Mouse (Mus musculus) common myeloid progenitor, adult 5-6 weeks (primary cell): ENCODE data around the gene Bloc1s4. TPM values are rescaled to one million over a fixed set of nuclear protein-coding genes. Genes with fewer than 3 reads are reported as not detected.
A peak's percentile ranks its signal among the peaks of the same experiment; 100 is the strongest.

Experiments used
- ATAC-seq: replicated peaks from 2 replicates; pipeline ENCODE4 v1.8.0; 2016; ENCODE audit warnings: low read depth, mild to moderate bottlenecking, moderate TSS enrichment, inconsistent platforms; ENCODE audit not compliant: poor library complexity, severe bottlenecking
- total RNA-seq: library from RNA; stranded (forward); fragments of 200-1000, 187-1606 nt; gene quantifications from 2 replicates; pipeline ENCODE4 v1.2.3, GENCODE M21; 2017

Bloc1s4 gene
- total RNA-seq, 1 experiment from 2014 or later, result 18.3 TPM

DNA sequence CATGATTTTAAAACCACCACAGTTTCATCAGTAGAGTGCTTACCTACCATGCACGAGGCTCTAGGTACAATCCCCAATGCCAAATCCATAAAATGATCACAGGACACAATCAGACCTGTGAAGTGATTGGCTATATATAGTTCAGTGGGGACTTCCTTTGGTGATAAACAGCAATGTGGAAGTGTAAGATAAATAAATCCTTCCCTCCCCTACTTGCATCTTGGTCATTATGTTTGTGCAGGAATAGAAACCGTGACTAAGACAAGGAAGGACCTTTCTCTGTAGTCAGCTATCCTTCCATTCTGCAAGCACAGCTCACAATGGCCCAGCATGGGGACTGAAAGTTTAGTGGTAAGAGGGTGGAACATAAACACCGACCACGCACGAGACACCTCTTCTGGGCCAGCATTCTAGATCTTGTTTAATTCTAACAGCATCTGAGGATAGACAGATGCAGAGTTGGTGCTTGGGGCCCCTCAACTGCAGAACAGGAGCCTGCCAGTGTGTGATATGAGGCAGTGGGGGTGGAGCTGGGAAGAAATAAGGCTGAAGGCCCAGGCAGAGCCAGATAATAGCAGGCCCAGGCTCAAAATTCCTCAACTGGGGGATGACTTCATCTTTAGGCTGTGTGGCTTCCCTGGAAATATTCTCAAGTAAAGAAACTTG is 27.6 kb downstream of the Bloc1s4 start:
- peak; percentile 70 for ATAC-seq

DNA sequence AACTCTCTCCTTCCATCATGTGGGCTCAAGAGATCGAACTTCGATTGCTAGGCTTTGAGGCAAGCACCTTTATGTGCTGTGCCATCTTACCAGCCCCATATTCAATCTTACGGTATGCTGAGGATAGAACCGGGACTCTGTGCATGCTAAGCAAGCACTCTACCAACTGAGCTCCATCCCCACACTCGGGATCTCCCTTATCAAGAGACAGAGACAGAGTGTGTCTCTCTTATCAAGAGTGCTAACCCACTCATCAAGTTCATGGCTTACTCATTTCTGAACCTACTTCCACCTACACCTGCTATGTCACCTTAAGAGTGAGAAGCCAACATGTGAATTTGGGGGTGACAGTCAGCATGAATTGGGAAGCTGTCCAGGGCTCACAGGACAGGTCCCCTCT is 28.2 kb downstream of the Bloc1s4 start:
- no peak for ATAC-seq

DNA sequence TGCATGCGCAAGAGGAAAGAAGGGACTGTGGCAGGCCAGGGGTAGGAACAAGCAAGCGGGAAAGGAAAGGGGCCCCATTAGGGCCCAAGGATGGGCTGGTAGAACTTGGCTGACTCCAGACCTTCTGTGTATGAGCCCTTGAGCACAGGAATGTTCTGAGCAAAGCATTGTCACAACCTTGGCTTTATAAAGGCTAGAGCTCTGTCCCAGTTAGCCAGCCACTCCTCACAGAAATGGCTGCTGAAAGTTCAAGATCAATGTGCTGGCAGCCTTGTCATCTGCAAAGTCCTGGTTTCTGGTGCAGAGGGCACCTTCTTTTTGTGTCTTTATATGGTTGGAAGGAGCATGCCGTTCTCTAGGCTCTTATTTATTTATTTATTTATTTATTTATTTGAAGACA is 28.8 kb downstream of the Bloc1s4 start:
- ATAC-seq, result no peak

DNA sequence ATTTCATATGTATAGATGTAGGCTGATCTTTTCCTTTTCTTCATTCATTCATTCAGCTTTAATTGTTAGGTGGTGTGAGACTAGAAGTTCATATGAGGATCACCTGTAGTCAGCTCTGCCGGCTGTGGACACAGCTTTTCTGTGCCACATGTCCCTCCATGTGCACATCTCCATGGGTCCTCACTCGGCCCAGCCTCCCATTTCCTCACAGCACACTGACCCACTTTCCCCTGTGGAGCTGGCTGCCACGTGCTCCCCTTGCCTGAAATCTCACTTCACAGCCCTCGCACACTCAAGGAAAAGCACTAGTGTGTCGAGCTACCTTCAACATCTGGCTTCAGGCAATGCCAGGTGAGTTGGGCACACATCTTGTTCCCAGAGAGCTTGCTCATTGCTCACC is 29.3 kb downstream of the Bloc1s4 start:
- no peak for ATAC-seq

- no peak for ATAC-seq
Observed at GRCm38 (mm10) chr5:36717889-36718288, 30.6 kb downstream of the Bloc1s4 start.

DNA sequence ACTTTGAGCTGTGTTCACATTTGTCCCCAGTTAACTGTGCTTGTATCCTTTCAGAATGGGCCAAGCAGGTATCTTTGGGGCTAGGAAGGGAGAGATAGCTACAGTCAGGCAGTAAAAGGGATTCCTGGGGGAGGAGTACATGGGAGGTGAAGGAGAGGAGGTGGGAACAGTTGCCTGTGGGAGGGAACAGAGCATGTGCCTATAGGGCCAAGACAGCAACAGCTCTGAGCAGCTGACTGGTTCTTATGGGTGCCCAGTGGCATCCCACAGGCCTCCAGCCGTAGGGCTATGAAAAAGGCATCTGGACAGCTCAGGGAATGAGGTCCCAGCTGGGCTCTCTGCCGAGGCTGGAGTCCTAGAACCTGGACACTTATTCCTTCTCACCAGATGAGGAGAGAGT is 31.6 kb downstream of the Bloc1s4 start:
- no peak for ATAC-seq

DNA sequence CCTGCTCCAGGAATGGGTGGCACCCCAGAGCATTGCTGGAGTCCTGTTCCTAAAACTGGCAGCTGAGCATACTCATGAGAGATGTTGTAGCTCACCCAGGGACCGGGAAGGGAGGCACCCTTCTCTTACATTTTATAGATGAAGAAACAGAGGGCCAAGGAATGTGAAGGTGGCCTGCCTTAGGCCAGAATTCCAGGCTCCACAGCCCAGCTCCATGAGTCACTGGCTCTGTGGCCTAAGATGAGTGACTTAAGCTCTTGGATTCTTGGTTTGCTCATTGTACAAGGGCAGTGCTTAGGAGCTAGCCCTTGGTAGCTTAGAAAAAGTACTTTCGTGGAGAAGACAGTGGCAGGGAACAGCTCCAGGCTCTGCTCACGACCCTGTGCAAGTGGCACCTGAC is 33.6 kb downstream of the Bloc1s4 start:
- ATAC-seq, result no peak

GRCm38 (mm10) chr5:36713693-36714092 is 34.8 kb downstream of the Bloc1s4 start:
- ATAC-seq, result no peak

DNA sequence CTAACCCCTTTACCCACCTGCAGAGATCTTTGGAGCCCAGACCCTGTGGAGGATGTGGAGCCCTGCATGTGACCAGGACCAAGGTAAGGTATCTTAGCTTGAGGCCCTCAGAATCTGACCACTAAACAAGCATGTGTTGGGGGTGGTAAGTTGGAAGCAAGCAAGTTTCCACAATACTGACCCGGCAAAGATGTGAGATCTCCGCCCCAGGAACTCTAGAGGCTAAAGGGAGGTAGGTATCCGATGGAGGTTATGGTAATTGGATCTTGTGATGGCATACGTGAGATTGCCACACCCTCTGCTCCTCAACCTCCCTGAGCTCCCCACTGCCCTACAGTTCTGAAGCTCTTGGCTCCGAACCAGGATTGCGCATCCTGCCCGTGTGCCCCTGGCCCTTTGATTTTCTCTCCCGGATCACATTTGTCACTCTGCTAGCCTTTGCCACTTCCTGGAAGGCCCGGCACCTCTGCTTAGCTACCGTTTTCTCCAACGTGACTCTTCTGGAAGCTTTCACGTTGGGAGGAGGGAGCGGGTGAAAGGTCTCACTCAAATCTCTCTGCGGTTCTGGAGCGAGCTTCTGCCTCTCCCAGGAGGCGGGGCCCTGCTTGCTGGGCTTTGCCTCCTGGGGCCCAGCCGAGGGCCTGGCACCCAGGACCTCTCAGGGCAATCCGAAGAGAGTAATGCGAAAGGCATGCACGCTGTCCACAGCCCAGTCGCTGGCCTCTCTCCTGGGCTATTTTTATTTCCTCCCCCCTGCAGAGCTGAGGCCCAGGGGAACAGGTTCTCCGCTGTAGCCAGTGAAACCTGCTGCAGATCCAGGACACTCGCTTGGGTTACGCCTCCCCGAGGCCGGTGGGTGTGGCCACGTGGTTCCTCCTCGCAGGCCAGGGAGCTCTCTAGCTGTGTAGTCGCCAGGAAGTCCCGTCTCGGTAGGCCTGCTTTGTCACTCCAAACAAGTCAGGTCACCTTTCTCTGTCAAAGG is 35.6 kb downstream of the Bloc1s4 start:
- ATAC-seq, result peak; percentile 96

DNA sequence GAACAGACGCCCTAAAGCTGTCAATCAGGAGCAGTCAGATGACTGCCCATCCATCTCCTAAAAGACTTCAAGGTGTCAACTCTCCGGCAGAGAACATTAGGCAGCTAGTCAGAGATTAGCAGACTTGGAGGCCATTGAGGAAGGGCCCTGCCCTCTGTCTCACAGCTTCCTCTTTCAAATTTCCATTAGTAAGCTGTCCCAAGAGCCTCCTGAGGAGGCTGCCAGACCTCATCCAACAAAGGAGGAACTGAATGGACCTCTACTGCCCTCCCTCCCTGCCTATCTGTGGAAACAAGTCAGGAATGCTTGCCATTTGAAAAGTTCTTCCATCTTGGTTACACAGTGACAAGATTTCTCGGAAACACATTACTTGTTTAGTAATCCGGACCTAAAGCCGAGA is 36.6 kb downstream of the Bloc1s4 start:
- peak; percentile 75 for ATAC-seq

- peak; percentile 29; the same call in 1 of the 2 replicates for ATAC-seq
Observed at GRCm38 (mm10) chr5:36705792-36706191, 42.7 kb downstream of the Bloc1s4 start.

- ATAC-seq, result no peak
Observed at GRCm38 (mm10) chr5:36705390-36705789, 43.1 kb downstream of the Bloc1s4 start.

DNA sequence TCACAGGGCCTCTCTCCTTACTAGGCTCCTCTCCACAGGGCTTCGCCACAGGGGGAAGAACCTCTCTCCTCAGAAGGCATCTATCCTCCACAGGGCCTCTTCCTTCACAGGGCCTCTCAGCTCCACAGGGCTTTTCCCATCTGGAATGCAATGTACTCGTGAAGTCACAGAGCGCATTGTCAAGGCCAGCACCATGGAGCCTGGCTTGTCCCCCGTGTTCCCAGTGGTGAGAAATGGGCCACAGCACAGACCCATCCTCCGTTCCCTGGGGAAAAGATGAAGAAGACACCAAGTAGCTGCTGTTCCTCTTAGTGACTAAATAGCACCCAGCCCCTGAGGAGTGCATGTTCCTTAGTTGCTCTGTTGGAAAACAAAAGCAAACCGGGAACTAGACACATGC is 43.8 kb downstream of the Bloc1s4 start:
- ATAC-seq, result no peak

DNA sequence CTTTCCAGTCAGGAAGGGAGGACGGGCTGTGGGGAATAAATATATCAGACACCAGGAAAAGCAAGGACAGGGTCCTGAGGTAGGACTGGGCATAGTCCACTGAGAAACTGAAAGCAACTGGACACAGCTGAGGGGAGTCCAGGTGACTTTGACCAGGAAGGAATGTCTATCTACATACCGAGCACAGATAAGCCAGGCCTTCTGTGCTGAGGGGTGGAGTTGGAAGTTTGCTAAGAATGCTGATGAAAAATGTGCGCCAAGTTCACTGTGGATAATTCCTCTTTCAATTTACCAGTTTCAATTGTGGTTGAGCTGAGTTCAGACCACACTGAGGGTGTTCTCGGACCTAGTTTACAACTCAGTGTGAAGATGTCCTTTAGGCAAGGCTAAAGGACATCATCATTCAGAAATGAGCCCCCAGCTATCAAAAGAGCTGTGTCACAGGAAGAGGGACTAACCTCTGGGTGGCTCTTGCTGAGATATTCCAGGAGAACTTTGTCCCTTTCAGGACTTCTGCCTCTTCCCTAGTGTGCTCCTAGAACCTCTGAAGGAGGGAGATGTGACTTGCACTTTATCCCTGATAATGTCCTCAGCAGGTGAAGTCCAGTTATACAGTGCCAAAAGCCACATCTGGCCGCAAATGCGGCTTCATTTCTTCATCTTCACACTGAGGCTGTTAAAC is 47.4 kb downstream of the Bloc1s4 start:
- ATAC-seq, result peak; percentile 19; the same call in 1 of the 2 replicates

DNA sequence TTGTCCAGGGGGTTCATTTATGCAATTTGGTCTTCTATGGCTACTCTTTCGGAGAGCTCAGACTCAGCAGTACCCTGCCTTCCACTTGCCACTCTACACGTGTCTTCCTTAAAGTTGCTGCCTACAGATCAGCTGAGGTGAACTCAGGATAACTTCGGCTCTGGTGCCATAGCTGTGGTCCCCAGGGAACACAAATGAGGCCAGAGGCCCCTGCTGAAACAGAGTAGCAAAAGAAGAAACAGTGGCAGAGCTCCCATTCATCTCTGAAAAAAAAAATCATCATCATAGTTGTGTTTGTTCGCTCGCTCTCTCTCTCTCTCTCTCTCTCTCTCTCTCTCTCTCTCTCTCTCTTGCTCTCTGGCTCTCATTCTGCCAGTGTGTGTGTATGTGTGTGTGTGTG is 49.8 kb downstream of the Bloc1s4 start:
- no peak for ATAC-seq

- no peak for ATAC-seq
Observed at GRCm38 (mm10) chr5:36698067-36698670, 50.3 kb downstream of the Bloc1s4 start.
